Mouse (Mus musculus): ENCODE measurements at regions not wholly inside any gene's neighbourhood (a gene's known extent, or its start where the extent isn't known, plus 50 kb on each side); places are given as distances from the start of the nearest gene placed in this dataset.

GRCm38 (mm10) chr12:9934158-9934557 lies 364.2 kb downstream of the Osr1 start:
- TF ChIP-seq POLR2A (IDR thresholded peaks at IDR 0.05; ENCODE audit: borderline replicate concordance, extremely low read depth, insufficient read depth, insufficient read length, poor library complexity, severe bottlenecking): no peak
- TF ChIP-seq CTCF (IDR thresholded peaks at IDR 0.05; ENCODE audit: borderline replicate concordance, extremely low read depth, insufficient read depth, insufficient read length): no peak

GRCm38 (mm10) chr12:9941357-9941756 lies 371.4 kb downstream of the Osr1 start:
- no peak for TF ChIP-seq POLR2A (IDR thresholded peaks at IDR 0.05; ENCODE audit: borderline replicate concordance, extremely low read depth, insufficient read depth, insufficient read length, poor library complexity, severe bottlenecking)
- no peak for TF ChIP-seq CTCF (IDR thresholded peaks at IDR 0.05; ENCODE audit: borderline replicate concordance, extremely low read depth, insufficient read depth, insufficient read length)

More at GRCm38 (mm10) chr12:9934158-9934557, 364.2 kb downstream of the Osr1 start:
- DNase-seq (ENCODE audit: low read depth): no peak

GRCm38 (mm10) chr12:9941823-9942222 lies 371.9 kb downstream of the Osr1 start:
- TF ChIP-seq CTCF (IDR thresholded peaks at IDR 0.05; ENCODE audit: borderline replicate concordance, extremely low read depth, insufficient read depth, insufficient read length): no peak
- TF ChIP-seq POLR2A (IDR thresholded peaks at IDR 0.05; ENCODE audit: borderline replicate concordance, extremely low read depth, insufficient read depth, insufficient read length, poor library complexity, severe bottlenecking): no peak
- no peak for DNase-seq (ENCODE audit: low read depth)

More at GRCm38 (mm10) chr12:9941357-9941756, 371.4 kb downstream of the Osr1 start:
- no peak for DNase-seq (ENCODE audit: low read depth)

- no peak for TF ChIP-seq POLR2A (IDR thresholded peaks at IDR 0.05; ENCODE audit: borderline replicate concordance, extremely low read depth, insufficient read depth, insufficient read length, poor library complexity, severe bottlenecking)
- no peak for TF ChIP-seq CTCF (IDR thresholded peaks at IDR 0.05; ENCODE audit: borderline replicate concordance, extremely low read depth, insufficient read depth, insufficient read length)
- no peak for DNase-seq (ENCODE audit: low read depth)
Observed at GRCm38 (mm10) chr12:9948784-9949183, 378.9 kb downstream of the Osr1 start.

- DNase-seq (ENCODE audit: low read depth): peak; percentile 33
- no peak for TF ChIP-seq POLR2A (IDR thresholded peaks at IDR 0.05; ENCODE audit: borderline replicate concordance, extremely low read depth, insufficient read depth, insufficient read length, poor library complexity, severe bottlenecking)
- no peak for TF ChIP-seq CTCF (IDR thresholded peaks at IDR 0.05; ENCODE audit: borderline replicate concordance, extremely low read depth, insufficient read depth, insufficient read length)
Observed at GRCm38 (mm10) chr12:9952372-9952771, 382.5 kb downstream of the Osr1 start.

GRCm38 (mm10) chr12:9954178-9954888 lies 384.4 kb downstream of the Osr1 start:
- TF ChIP-seq POLR2A (IDR thresholded peaks at IDR 0.05; ENCODE audit: borderline replicate concordance, extremely low read depth, insufficient read depth, insufficient read length, poor library complexity, severe bottlenecking) (no peak), CTCF (IDR thresholded peaks at IDR 0.05; ENCODE audit: borderline replicate concordance, extremely low read depth, insufficient read depth, insufficient read length) (no peak)
- no peak for DNase-seq (ENCODE audit: low read depth)

- TF ChIP-seq CTCF (IDR thresholded peaks at IDR 0.05; ENCODE audit: borderline replicate concordance, extremely low read depth, insufficient read depth, insufficient read length): no peak
- no peak for TF ChIP-seq POLR2A (IDR thresholded peaks at IDR 0.05; ENCODE audit: borderline replicate concordance, extremely low read depth, insufficient read depth, insufficient read length, poor library complexity, severe bottlenecking)
- no peak for DNase-seq (ENCODE audit: low read depth)
Observed at GRCm38 (mm10) chr12:9969390-9969789, 399.5 kb downstream of the Osr1 start.

GRCm38 (mm10) chr12:9970771-9971170 lies 399.0 kb upstream of the Nt5c1b start:
- DNase-seq (ENCODE audit: low read depth): peak; percentile 42
- TF ChIP-seq POLR2A (IDR thresholded peaks at IDR 0.05; ENCODE audit: borderline replicate concordance, extremely low read depth, insufficient read depth, insufficient read length, poor library complexity, severe bottlenecking): no peak

- TF ChIP-seq POLR2A (IDR thresholded peaks at IDR 0.05; ENCODE audit: borderline replicate concordance, extremely low read depth, insufficient read depth, insufficient read length, poor library complexity, severe bottlenecking): no peak
- no peak for TF ChIP-seq CTCF (IDR thresholded peaks at IDR 0.05; ENCODE audit: borderline replicate concordance, extremely low read depth, insufficient read depth, insufficient read length)
- DNase-seq (ENCODE audit: low read depth): peak; percentile 80
Observed at GRCm38 (mm10) chr12:9978494-9979112, 391.2 kb upstream of the Nt5c1b start.

GRCm38 (mm10) chr12:9979113-9979507 lies 390.7 kb upstream of the Nt5c1b start:
- no peak for TF ChIP-seq POLR2A (IDR thresholded peaks at IDR 0.05; ENCODE audit: borderline replicate concordance, extremely low read depth, insufficient read depth, insufficient read length, poor library complexity, severe bottlenecking)
- no peak for TF ChIP-seq CTCF (IDR thresholded peaks at IDR 0.05; ENCODE audit: borderline replicate concordance, extremely low read depth, insufficient read depth, insufficient read length)
- no peak for DNase-seq (ENCODE audit: low read depth)

- no peak for TF ChIP-seq CTCF (IDR thresholded peaks at IDR 0.05; ENCODE audit: borderline replicate concordance, extremely low read depth, insufficient read depth, insufficient read length)
- no peak for TF ChIP-seq POLR2A (IDR thresholded peaks at IDR 0.05; ENCODE audit: borderline replicate concordance, extremely low read depth, insufficient read depth, insufficient read length, poor library complexity, severe bottlenecking)
- DNase-seq (ENCODE audit: low read depth): no peak
Observed at GRCm38 (mm10) chr12:9991305-9991704, 378.5 kb upstream of the Nt5c1b start.

- TF ChIP-seq POLR2A (IDR thresholded peaks at IDR 0.05; ENCODE audit: borderline replicate concordance, extremely low read depth, insufficient read depth, insufficient read length, poor library complexity, severe bottlenecking) (no peak), CTCF (IDR thresholded peaks at IDR 0.05; ENCODE audit: borderline replicate concordance, extremely low read depth, insufficient read depth, insufficient read length) (no peak)
- DNase-seq (ENCODE audit: low read depth): no peak
Observed at GRCm38 (mm10) chr12:9995670-9996069, 374.1 kb upstream of the Nt5c1b start.
